14 mouse cellular contexts compared by ENCODE assay signal in genomic region chr5:36982271-36982670, GRCm38 (mm10).
"Had no signal": no experiment of that assay in that cellular context is flagged by ENCODE, and none has a peak within 500 bp of the region (broad histone marks: within the 10 kb centered on the region; RNA-seq: fewer than 3 reads in every experiment).

No protein-coding gene starts in this region.

- DNase-seq: kidney, adult 2 months; kidney, postnatal 25 days; layer of hippocampus, adult 9-11 months; layer of hippocampus, postnatal 36 days; lung, adult 2 months; lung, postnatal 36 days; right cerebral cortex, adult 18-20 months; right cerebral cortex, postnatal 25 days had no signal

- ATAC-seq: intestine, embryonic 16.5 days; lung, postnatal 0 days had no signal

- H3K27me3 ChIP-seq: neural tube, embryonic 13.5 days had no signal

- H3K9me3 ChIP-seq: liver, embryonic 15.5 days; neural tube, embryonic 13.5 days had no signal

- H3K9ac ChIP-seq: liver, embryonic 15.5 days; neural tube, embryonic 13.5 days had no signal

- H3K4me2 ChIP-seq: liver, embryonic 11.5 days; liver, embryonic 15.5 days; neural tube, embryonic 13.5 days had no signal

- H3K4me1 ChIP-seq: liver, embryonic 15.5 days had no signal

- H3K4me3 ChIP-seq: liver, embryonic 15.5 days; neural tube, embryonic 13.5 days had no signal

- H3K36me3 ChIP-seq: liver, embryonic 15.5 days; neural tube, embryonic 13.5 days had no signal

- H3K27ac ChIP-seq: liver, embryonic 15.5 days; neural tube, embryonic 13.5 days; stomach, postnatal 0 days had no signal
